Mouse (Mus musculus) thymus, adult 2 months (tissue): ENCODE measurements at regions not wholly inside any gene's neighbourhood (a gene's known extent, or its start where the extent isn't known, plus 50 kb on each side); places are given as distances from the start of the nearest gene placed in this dataset.

Source experiments
- CTCF ChIP-seq: fragments of 200-500 bp; IDR thresholded peaks from 2 replicates; pipeline ENCODE4 v1.5.1; 2012; ENCODE audit warnings: mild to moderate bottlenecking, control low read depth, low read length, moderate library complexity, borderline replicate concordance; ENCODE audit not compliant: control insufficient read depth, poor library complexity, insufficient read depth; ENCODE audit errors: extremely low read depth
- POLR2A ChIP-seq: fragments of 200-500 bp; IDR thresholded peaks from 2 replicates; pipeline ENCODE4 v1.6.1; 2012; ENCODE audit warnings: mild to moderate bottlenecking, low read length, control low read depth, moderate library complexity; ENCODE audit not compliant: control insufficient read depth, poor library complexity, insufficient read depth; ENCODE audit errors: extremely low read depth

DNA sequence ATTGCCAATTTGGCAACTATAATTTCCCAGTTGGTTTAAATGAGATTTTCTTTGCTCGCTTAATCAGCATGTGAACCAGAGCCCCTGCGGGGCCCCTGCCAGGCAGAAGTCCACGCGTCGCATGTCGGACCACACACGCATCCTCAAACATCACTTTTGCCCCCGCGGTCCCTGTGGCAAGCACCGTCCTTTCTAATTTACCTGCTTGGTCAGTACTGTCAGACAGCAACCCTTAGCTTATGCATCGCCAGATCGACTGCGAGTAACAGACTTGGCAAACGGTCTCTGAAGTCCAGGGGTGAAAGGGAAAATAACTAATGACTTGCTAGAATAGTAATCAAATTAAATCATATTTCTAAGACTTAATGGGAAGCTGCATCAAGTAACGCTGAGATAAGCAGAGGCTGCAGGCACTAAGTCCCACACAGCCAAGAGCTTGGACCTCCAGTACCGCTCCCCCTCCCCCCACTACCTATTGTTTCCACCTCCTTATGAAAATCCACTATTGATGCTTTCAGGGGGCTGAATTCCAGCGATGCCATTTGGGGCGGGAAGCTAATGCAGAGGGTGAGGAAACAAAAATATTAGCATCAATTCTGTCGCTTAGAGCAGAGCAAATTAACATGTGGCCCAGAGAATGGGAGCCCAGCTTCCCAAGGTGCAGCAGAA lies 142.0 kb upstream of the Cntnap4 start:
- TF ChIP-seq CTCF (no peak), POLR2A (no peak)
